Mouse (Mus musculus): ENCODE measurements around the gene Prpf6. TPM values are rescaled to one million over a fixed set of nuclear protein-coding genes. Genes with fewer than 3 reads are reported as not detected.

The Prpf6 gene
- polyA plus RNA-seq, 1 experiment = 80.1 TPM

DNA sequence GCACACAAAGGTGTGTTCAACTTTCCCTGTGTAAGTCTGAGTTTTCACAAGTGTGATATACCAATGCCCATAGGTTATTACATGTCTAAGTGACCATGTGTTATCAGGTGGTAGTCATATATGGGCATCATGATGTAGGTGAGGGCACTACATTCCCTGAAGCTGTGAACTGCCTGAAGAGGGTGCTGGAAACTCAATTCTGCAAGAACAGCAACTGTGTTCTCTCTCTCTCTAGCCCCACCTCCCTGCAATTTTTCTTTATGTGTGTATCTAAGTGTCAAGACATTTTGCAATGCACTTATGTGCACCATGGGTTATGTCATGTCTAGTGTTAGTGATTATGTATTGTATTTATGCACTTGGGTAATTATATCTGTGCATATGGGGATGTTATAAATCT lies 2.3 kb downstream of the Prpf6 start:
- Histone ChIP-seq H3K4me3 (ENCODE audit: low read depth, low read length) (no peak overlapping the region), H3K9me3 (replicated peaks; ENCODE audit: control insufficient read depth, insufficient read depth, low read length, poor library complexity, severe bottlenecking) (no peaks in the 10 kb centered on the region), H3K27me3 (ENCODE audit: control insufficient read depth, insufficient read depth, low read length, poor library complexity, severe bottlenecking) (no peaks in the 10 kb centered on the region), H3K9ac (ENCODE audit: low read depth, poor library complexity, severe bottlenecking) (no peak overlapping the region), H3K4me1 (ENCODE audit: control insufficient read depth, insufficient read depth, low read length) (no peaks in the 10 kb centered on the region), H3K27ac (ENCODE audit: insufficient read depth, low read length) (no peak overlapping the region), H3K36me3 (ENCODE audit: control insufficient read depth, insufficient read depth, low read length, poor library complexity, severe bottlenecking) (0 out of 2 replicates have a peak, but pooled peaks cover 2% of the 10 kb centered on the region)
- TF ChIP-seq POLR2A (IDR thresholded peaks at IDR 0.05; ENCODE audit: insufficient read depth, low read length) (no peak), EP300 (IDR thresholded peaks at IDR 0.05; ENCODE audit: insufficient read depth, low read depth, low read length) (no peak), CTCF (IDR thresholded peaks at IDR 0.05; ENCODE audit: low read depth, low read length) (no peak)

DNA sequence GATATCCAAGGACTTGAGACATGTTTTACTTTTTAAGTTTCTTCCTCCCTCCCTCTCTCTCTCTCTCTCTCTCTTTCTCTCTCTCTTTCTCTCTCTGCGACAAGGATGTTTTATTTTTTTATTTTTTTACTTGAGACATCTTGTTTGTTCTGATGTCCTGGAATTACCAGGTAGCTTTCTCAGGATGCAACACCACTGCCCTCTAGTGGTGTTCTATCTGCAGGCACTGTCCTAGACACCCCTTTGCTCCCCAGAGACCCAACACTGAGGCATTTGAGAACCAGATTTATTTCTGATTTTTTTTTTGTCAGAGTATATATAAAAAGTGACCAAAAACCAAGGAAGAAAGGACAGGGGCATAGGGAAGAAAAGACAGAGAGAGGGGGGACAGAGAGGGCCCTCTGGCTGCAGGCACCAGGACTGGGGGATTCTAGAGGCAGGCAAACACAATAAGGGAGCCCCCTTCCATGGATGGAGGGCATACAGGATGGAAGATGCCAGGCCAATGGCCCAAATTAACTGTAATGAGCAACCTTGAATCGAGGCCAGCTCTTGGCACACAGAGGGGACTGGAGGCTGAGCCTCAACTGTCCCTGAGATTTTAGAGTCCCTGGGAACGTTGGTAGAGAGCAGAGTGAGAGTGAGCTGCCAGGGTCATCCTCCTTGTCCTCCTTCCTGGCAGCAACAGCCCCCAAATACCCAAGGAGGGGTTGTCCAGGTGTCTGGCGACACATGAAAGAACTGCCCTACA lies 3.5 kb downstream of the Prpf6 start:
- no peaks in the 10 kb centered on the region for H3K27me3 ChIP-seq (ENCODE audit: control insufficient read depth, insufficient read depth, low read length, poor library complexity, severe bottlenecking)
- no peaks in the 10 kb centered on the region for H3K4me1 ChIP-seq (ENCODE audit: control insufficient read depth, insufficient read depth, low read length)
- no peak overlapping the region for H3K27ac ChIP-seq (ENCODE audit: insufficient read depth, low read length)
- H3K9ac ChIP-seq (ENCODE audit: low read depth, poor library complexity, severe bottlenecking) = no peak overlapping the region
- 0 out of 2 replicates have a peak, but pooled peaks cover 2% of the 10 kb centered on the region for H3K36me3 ChIP-seq (ENCODE audit: control insufficient read depth, insufficient read depth, low read length, poor library complexity, severe bottlenecking)
- no peaks in the 10 kb centered on the region for H3K9me3 ChIP-seq (replicated peaks; ENCODE audit: control insufficient read depth, insufficient read depth, low read length, poor library complexity, severe bottlenecking)
- TF ChIP-seq CTCF (IDR thresholded peaks at IDR 0.05; ENCODE audit: low read depth, low read length) = peak; percentile 53
- TF ChIP-seq EP300 (IDR thresholded peaks at IDR 0.05; ENCODE audit: insufficient read depth, low read depth, low read length) = no peak
- no peak overlapping the region for H3K4me3 ChIP-seq (ENCODE audit: low read depth, low read length)

DNA sequence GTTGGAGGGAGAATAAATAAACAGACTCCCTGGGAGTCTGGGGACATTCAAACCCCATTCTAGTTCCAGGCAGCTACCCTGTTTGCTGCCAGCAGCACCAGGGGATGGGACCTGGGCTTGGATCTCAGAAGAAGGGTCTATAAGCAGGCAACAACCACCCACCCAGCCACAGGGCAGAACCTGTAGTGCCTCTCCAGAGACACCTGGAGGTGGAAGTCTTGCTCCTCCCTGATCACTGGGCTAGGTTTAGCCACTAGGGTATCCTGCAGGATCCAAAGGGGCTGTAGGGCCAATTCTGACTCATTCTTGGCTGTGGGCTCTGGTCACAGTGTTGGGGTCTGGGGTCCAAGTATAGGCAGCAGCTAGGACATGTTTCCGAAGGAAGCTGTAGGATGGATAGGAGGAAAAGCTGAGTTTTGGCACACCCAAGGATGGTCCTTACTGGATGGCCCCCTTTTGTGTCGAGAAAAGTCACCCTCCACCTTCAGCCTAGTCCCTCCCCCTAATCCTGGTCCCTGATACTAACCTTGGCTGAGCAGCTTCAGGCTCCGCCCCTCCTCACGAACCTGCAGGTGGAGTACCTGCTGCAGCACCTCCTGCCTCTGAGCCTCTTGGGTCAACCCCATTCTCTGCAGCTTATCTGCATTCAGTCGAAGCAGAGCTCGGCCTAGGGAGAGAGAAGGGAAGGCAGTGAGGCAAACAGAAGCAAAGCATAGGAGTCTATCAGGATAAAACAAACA lies 4.7 kb downstream of the Prpf6 start:
- TF ChIP-seq CTCF (IDR thresholded peaks at IDR 0.05; ENCODE audit: low read depth, low read length) = no peak
- TF ChIP-seq EP300 (IDR thresholded peaks at IDR 0.05; ENCODE audit: insufficient read depth, low read depth, low read length) = no peak
- TF ChIP-seq POLR2A (IDR thresholded peaks at IDR 0.05; ENCODE audit: insufficient read depth, low read length) = no peak
- Histone ChIP-seq H3K27me3 (ENCODE audit: control insufficient read depth, insufficient read depth, low read length, poor library complexity, severe bottlenecking) (no peaks in the 10 kb centered on the region), H3K9ac (ENCODE audit: low read depth, poor library complexity, severe bottlenecking) (no peak overlapping the region), H3K36me3 (ENCODE audit: control insufficient read depth, insufficient read depth, low read length, poor library complexity, severe bottlenecking) (no peaks in the 10 kb centered on the region), H3K4me3 (ENCODE audit: low read depth, low read length) (no peak overlapping the region), H3K27ac (ENCODE audit: insufficient read depth, low read length) (no peak overlapping the region), H3K4me1 (ENCODE audit: control insufficient read depth, insufficient read depth, low read length) (no peaks in the 10 kb centered on the region), H3K9me3 (replicated peaks; ENCODE audit: control insufficient read depth, insufficient read depth, low read length, poor library complexity, severe bottlenecking) (no peaks in the 10 kb centered on the region)

DNA sequence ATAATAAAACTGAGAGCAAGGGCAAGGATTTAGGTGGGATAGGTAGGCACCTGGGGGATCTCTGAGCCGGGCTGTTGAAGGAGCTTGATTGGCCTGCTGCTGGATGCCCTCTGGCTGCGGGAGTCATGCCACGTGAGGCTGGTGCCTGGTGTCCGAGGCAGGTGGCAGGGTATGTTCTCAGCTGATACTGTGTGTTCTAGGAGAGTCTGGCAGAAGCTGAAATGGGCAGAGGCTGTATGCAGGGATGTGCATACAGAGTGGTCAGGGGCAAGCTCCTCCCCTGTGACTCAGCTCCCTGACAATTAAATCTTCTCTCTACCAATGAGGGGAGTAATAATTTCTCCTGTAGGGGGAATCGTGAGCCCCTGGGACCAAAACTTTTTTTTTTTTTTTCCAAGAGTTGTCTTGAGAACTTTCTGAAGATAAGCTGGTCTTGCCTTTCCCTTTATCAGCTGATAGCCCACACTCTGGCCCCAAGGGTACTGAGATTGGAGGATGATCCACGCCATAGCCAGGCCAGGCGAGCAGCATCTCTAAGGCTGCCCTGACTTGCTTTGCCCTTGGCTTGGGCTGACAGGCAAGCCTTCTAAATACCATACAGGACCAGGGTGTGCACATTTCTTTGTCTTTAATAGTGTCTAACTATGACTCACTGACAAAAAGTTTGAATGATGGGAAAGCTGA lies 5.9 kb downstream of the Prpf6 start:
- TF ChIP-seq EP300 (IDR thresholded peaks at IDR 0.05; ENCODE audit: insufficient read depth, low read depth, low read length) = no peak
- TF ChIP-seq CTCF (IDR thresholded peaks at IDR 0.05; ENCODE audit: low read depth, low read length) = no peak
- no peak for TF ChIP-seq POLR2A (IDR thresholded peaks at IDR 0.05; ENCODE audit: insufficient read depth, low read length)
- Histone ChIP-seq H3K27me3 (ENCODE audit: control insufficient read depth, insufficient read depth, low read length, poor library complexity, severe bottlenecking) (no peaks in the 10 kb centered on the region), H3K36me3 (ENCODE audit: control insufficient read depth, insufficient read depth, low read length, poor library complexity, severe bottlenecking) (no peaks in the 10 kb centered on the region), H3K4me1 (ENCODE audit: control insufficient read depth, insufficient read depth, low read length) (no peaks in the 10 kb centered on the region), H3K4me3 (ENCODE audit: low read depth, low read length) (no peak overlapping the region), H3K9ac (ENCODE audit: low read depth, poor library complexity, severe bottlenecking) (no peak overlapping the region), H3K27ac (ENCODE audit: insufficient read depth, low read length) (no peak overlapping the region), H3K9me3 (replicated peaks; ENCODE audit: control insufficient read depth, insufficient read depth, low read length, poor library complexity, severe bottlenecking) (no peaks in the 10 kb centered on the region)

DNA sequence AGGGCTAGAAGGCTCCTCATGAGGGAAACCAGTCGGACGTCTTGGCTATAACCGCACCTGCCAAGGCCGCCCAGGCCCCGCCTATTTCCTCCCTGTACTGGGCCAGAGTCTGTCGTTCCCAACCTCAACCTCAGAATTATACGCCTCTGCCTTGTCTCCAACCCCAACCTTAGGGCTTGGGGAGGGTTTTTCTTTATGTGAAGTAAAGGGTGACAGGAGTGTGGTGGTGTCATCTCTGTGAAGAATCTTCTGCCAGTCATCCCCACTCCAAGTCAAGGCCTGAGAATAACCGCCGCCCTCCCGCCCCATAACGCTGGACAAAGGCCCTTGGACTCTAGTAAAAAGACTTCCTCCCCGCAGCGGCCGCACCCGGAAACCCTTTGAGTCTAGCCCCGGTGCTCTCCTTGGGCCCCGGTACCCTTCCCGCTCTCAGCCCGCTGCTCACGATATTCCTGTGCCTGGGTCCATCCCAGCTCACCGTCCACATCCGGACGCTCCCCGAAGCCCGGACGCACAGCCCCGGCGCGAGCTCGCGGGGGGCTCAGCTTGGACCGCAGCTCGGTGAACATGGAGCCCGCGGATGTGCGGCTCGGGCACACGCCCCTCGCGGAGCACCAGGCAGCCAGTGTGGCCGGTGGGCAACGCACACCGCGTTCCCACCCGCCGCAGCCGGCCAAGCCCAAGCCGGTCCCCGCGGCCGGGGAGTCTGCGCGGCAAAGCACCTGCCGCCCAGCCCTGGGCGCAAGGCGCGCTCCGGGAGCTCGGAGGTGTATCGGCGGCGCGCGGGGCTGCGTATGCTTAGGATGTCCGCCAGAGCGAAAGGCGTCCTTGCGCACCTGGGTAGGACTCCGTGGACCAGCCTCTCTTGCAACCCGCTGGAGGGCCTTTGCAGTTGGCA lies 7.0 kb downstream of the Prpf6 start, which contains the start of gene Samd10:
Gene Samd10 (minus strand): TSS at position 759 of the 898 bp plus-strand sequence.
- Histone ChIP-seq H3K36me3 (ENCODE audit: control insufficient read depth, insufficient read depth, low read length, poor library complexity, severe bottlenecking) (no peaks in the 10 kb centered on the region), H3K27me3 (ENCODE audit: control insufficient read depth, insufficient read depth, low read length, poor library complexity, severe bottlenecking) (no peaks in the 10 kb centered on the region), H3K4me3 (ENCODE audit: low read depth, low read length) (peak within 1 kb of the TSS; percentile 79), H3K27ac (ENCODE audit: insufficient read depth, low read length) (peak within 1 kb of the TSS; percentile 14), H3K9me3 (replicated peaks; ENCODE audit: control insufficient read depth, insufficient read depth, low read length, poor library complexity, severe bottlenecking) (no peaks in the 10 kb centered on the region), H3K9ac (ENCODE audit: low read depth, poor library complexity, severe bottlenecking) (peak within 1 kb of the TSS; percentile 93), H3K4me1 (ENCODE audit: control insufficient read depth, insufficient read depth, low read length) (no peaks in the 10 kb centered on the region)
- peak; percentile 27 for TF ChIP-seq POLR2A (IDR thresholded peaks at IDR 0.05; ENCODE audit: insufficient read depth, low read length)
- TF ChIP-seq CTCF (IDR thresholded peaks at IDR 0.05; ENCODE audit: low read depth, low read length) = no peak
- TF ChIP-seq EP300 (IDR thresholded peaks at IDR 0.05; ENCODE audit: insufficient read depth, low read depth, low read length) = no peak

Data from ES-Bruce4 (cell line).